Mouse (Mus musculus) lung, adult 2 months (tissue): Measurements from ENCODE around the gene Fam214b. TPM values are rescaled to one million over a fixed set of nuclear protein-coding genes. Genes with fewer than 3 reads are reported as not detected.

Experiments
- DNase-seq: peaks from one replicate; pipeline ENCODE4 v3.0.0; 2022
- H3K4me1 ChIP-seq: fragments of 200-500 bp; 2 replicates; pipeline ENCODE4 v1.6.1; 2011; ENCODE audit warnings: low read length; ENCODE audit not compliant: control insufficient read depth, insufficient read depth
- H3K4me3 ChIP-seq: fragments of 200-500 bp; replicated peaks from 2 replicates; pipeline ENCODE3; 2011; ENCODE audit warnings: low read depth, mild to moderate bottlenecking, control low read depth, low read length; ENCODE audit errors: extremely low read depth
- CTCF ChIP-seq: fragments of 200-500 bp; IDR thresholded peaks from 2 replicates; pipeline ENCODE4 v1.5.1; 2011; ENCODE audit warnings: mild to moderate bottlenecking, low read length, control low read depth; ENCODE audit not compliant: insufficient read depth
- POLR2A ChIP-seq: fragments of 200-500 bp; IDR thresholded peaks from 2 replicates; pipeline ENCODE4 v1.6.1; 2011; ENCODE audit warnings: low read depth, mild to moderate bottlenecking, control low read depth, low read length, borderline replicate concordance; ENCODE audit errors: extremely low read depth
- WGBS: fragments of 180-500 bp; shearing (Covaris S2); methylation state at CpG from one replicate; pipeline ENCODE4 v1.1.7; 2018; 5-methylcytosine and 5-hydroxymethylcytosine counted together
- polyA plus RNA-seq: library from polyadenylated mRNA; depleted of rRNA; stranded (reverse); fragments of >200 nt; gene quantifications from 2 replicates; pipeline ENCODE4 v1.2.3, GENCODE M21; 2012

Fam214b gene
- polyA plus RNA-seq, 1 experiment: 24.9 TPM

- 1% methylated on average over 38 of the region's 38 CpGs for WGBS
- DNase-seq: peak; percentile 87
- Histone ChIP-seq H3K4me3 (peak within 1 kb of the TSS; percentile 82), H3K4me1 (peaks cover 4% of the 10 kb centered on the region; the same call in 1 of the 2 replicates)
- TF ChIP-seq POLR2A: peak; percentile 76; the same call in 1 of the 2 replicates
- no peak for TF ChIP-seq CTCF
Observed at GRCm38 (mm10) chr4:43031237-43031995, 14.6 kb downstream of the Fam214b start, which contains the start of gene Stoml2. Gene Stoml2 (minus strand): TSS chr4:43031710.

GRCm38 (mm10) chr4:43030780-43031230 lies 15.2 kb downstream of the Fam214b start:
- DNase-seq: no peak
- H3K4me3 ChIP-seq: peak overlapping the region; percentile 82
- WGBS: 1% methylated on average over 28 of the region's 28 CpGs
- no peak for TF ChIP-seq CTCF
- H3K4me1 ChIP-seq: peaks cover 4% of the 10 kb centered on the region; the same call in 1 of the 2 replicates

GRCm38 (mm10) chr4:43030352-43030751 lies 15.7 kb downstream of the Fam214b start:
- Histone ChIP-seq H3K4me3 (peak overlapping the region; percentile 82), H3K4me1 (peaks cover 4% of the 10 kb centered on the region; the same call in 1 of the 2 replicates)
- WGBS: 65% methylated on average over 9 of the region's 9 CpGs
- TF ChIP-seq POLR2A (no peak), CTCF (no peak)
- DNase-seq: no peak

- DNase-seq: no peak
Observed at GRCm38 (mm10) chr4:43029749-43030148, 16.3 kb downstream of the Fam214b start.

GRCm38 (mm10) chr4:43029121-43029520 lies 16.9 kb downstream of the Fam214b start:
- Histone ChIP-seq H3K4me3 (no peak overlapping the region), H3K4me1 (peaks cover 7% of the 10 kb centered on the region; the same call in 1 of the 2 replicates)
- TF ChIP-seq CTCF (no peak), POLR2A (no peak)
- DNase-seq: no peak
- 91% methylated on average over 7 of the region's 7 CpGs for WGBS

More at GRCm38 (mm10) chr4:43029749-43030148, 16.3 kb downstream of the Fam214b start:
- TF ChIP-seq POLR2A (no peak), CTCF (no peak)
- 90% methylated on average over 9 of the region's 9 CpGs for WGBS
- Histone ChIP-seq H3K4me1 (peaks cover 6% of the 10 kb centered on the region; the same call in 1 of the 2 replicates), H3K4me3 (no peak overlapping the region)

DNA sequence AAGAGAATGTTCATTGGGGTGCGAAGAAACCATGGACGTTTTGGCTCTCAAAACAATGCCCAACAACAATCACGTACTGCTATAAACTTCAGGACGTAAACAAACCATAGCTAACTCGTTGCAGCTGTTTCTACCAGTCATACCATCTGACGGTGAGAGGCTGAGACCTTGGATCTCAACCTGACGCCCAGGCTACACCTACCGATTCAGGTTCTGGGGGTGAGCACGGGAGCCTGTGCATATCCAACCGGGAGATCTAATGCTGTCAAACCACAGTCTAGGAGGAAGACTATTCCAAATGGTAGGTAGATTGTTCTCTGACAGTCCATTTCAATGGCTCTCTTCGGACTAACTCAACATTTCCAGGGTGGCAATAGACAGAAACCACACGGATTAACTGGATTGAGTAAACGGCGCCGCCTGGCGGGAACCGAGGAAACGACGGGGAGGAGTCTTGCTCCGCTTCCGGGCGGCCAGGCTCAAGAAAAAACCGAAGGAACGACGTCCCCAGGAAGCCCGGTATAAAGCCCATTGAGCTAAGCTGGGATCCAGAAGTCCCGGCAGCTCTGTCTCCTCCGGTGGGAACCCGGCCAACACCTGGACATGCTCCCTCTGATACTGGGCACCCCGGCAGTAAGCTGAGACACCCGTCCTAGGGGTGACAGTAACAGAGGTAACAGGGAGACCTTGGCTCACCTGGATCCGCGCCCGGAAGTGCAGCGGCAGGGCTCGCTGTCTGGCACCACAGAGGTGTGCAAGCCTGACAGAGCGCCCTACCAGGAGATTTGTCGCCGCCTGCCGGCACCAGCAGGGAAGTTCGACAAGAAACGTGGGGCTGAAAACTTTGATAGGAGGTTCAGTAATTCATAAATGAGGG lies 20.7 kb downstream of the Fam214b start, which contains the start of gene Pigo:
Gene Pigo (minus strand): TSS at position 736 of the 877 bp plus-strand sequence.
- TF ChIP-seq POLR2A: peak; percentile 69; the same call in 1 of the 2 replicates
- TF ChIP-seq CTCF: peak; percentile 83
- WGBS: 5% methylated on average over 42 of the region's 42 CpGs

GRCm38 (mm10) chr4:43024673-43025072 lies 21.3 kb downstream of the Fam214b start:
- no peak for DNase-seq
- H3K4me3 ChIP-seq: no peak overlapping the region
- H3K4me1 ChIP-seq: 0 out of 2 replicates have a peak, but pooled peaks cover 3% of the 10 kb centered on the region
- TF ChIP-seq POLR2A: no peak
- TF ChIP-seq CTCF: no peak
- WGBS: 75% methylated on average over 14 of the region's 14 CpGs

More for the DNA sequence above, 20.7 kb downstream of the Fam214b start, which contains the start of gene Pigo:
- peak within 1 kb of the TSS; percentile 85 for H3K4me3 ChIP-seq
- H3K4me1 ChIP-seq: 0 out of 2 replicates have a peak, but pooled peaks cover 3% of the 10 kb centered on the region
- peak; percentile 93 for DNase-seq

DNA sequence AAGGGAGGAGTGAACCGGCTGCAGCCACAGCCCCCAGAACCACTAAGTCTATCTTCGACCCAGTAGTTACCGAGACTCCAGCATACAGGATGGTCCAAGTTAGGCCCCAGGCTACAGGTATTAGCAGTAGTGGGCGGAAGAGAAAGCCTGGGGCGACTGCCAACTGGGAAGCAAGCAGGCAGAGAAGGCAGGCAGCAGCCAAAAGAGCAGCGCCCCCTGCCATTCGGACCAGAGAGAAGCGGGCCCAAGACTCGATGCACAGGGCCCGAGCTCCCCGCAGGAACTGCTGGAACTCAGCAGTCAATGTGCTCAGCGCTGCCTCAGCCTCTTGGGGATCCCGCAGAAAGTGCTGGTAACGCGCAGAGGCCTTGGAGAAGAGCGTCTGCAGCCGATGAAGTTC lies 24.7 kb downstream of the Fam214b start:
- 81% methylated on average over 17 of the region's 17 CpGs for WGBS
- 0 out of 2 replicates have a peak, but pooled peaks cover 3% of the 10 kb centered on the region for H3K4me1 ChIP-seq
- H3K4me3 ChIP-seq: no peak overlapping the region
- no peak for TF ChIP-seq CTCF
- DNase-seq: no peak

- Histone ChIP-seq H3K4me3 (no peak overlapping the region), H3K4me1 (0 out of 2 replicates have a peak, but pooled peaks cover 3% of the 10 kb centered on the region)
- WGBS: 91% methylated on average over 16 of the region's 16 CpGs
- TF ChIP-seq POLR2A: no peak
- no peak for TF ChIP-seq CTCF
- DNase-seq: no peak
Observed at GRCm38 (mm10) chr4:43020876-43021275, 25.1 kb downstream of the Fam214b start.
